Mouse (Mus musculus): ENCODE data around the gene Atp6v0a1.

DNA sequence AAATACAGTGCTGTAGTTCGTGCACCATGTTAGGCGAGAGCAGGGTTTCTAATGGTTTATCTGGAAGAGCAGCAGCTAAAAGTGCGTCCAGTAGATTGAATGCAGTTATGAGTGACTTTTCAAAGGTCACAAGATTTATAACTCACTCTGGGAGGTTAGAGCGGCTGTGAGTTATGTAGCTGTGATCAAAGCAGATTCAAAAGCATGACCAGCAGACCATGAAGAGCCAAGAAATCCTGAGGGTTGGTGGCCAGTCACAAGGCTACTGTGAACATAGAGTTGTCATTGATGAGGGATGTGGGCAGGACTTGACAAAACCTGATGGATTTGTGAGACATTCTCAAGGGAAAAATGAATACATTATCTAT is 26.1 kb downstream of the Atp6v0a1 start:
- TF ChIP-seq POLR2A (IDR thresholded peaks at IDR 0.05; ENCODE audit: borderline replicate concordance, insufficient read depth, low read length), result no peak
- no peak for TF ChIP-seq CTCF (IDR thresholded peaks at IDR 0.05; ENCODE audit: borderline replicate concordance, insufficient read depth, low read depth, low read length)
